Mouse (Mus musculus): ENCODE measurements around the gene Chd2. TPM values are rescaled to one million over a fixed set of nuclear protein-coding genes. Genes with fewer than 3 reads are reported as not detected.

Gene Chd2
- 292 TPM for polyA plus RNA-seq (2017; shearing (Covaris generic))

GRCm38 (mm10) chr7:73541412-73542130, at the start of gene Chd2:
TSS of gene Chd2 (minus strand) at chr7:73541830.

Other genes with a start within 250 kb of the Chd2 start
- gene Rgma, start 166.3 kb downstream of the Chd2 start, polyA plus RNA-seq (2017; shearing (Covaris generic)), result not detected
- gene Fam174b, start 198.5 kb upstream of the Chd2 start, polyA plus RNA-seq (2017; shearing (Covaris generic)), result 1.8 TPM